Mouse (Mus musculus) left cerebral cortex, postnatal 10 days (tissue): ENCODE measurements around the gene B020031M17Rik. TPM values are rescaled to one million over a fixed set of nuclear protein-coding genes. Genes with fewer than 3 reads are reported as not detected.
"Not testable (repeated sequence)": the region's sequence is repeated elsewhere in the genome, so short reads cannot be mapped to it uniquely, and the experiment has no call there.

Experiments used
- DNase-seq, 2 experiments: peaks; one replicate each; pipeline ENCODE4 v3.0.0; 2021 to 2022; ENCODE audit warnings: low spot score in 2 of 2, mixed read lengths in 1 of 2; ENCODE audit errors: extremely low spot score in 1 of 2
- intact Hi-C: fragments of 180-260 bp; cut with DNase I; formaldehyde crosslinking; loops from one replicate; pipeline ENCODE4 v1.15.1; 2025
- total RNA-seq, 2 experiments: library from RNA; stranded (reverse); gene quantifications; 2 replicates each; pipeline ENCODE4 v1.2.3; 2021

B020031M17Rik gene
- not detected for total RNA-seq

GRCm38 (mm10) chr13:119950706-119951105 lies at the start of gene B020031M17Rik:
B020031M17Rik (minus strand) TSS chr13:119950806.
- DNase-seq, intact Hi-C loops: not testable (repeated sequence)

GRCm38 (mm10) chr13:119999215-119999614 lies 48.6 kb upstream of the B020031M17Rik start:
- DNase-seq, intact Hi-C loops: not testable (repeated sequence)

GRCm38 (mm10) chr13:119998442-119999086 lies 48.0 kb upstream of the B020031M17Rik start:
- DNase-seq, intact Hi-C loops: not testable (repeated sequence)

- DNase-seq, intact Hi-C loops: not testable (repeated sequence)
These were observed 41.4 kb upstream of the B020031M17Rik start for GRCm38 (mm10) chr13:119991917-119992496.

GRCm38 (mm10) chr13:119991264-119991663 lies 40.7 kb upstream of the B020031M17Rik start:
- DNase-seq, intact Hi-C loops: not testable (repeated sequence)

- intact Hi-C loops, DNase-seq: not testable (repeated sequence)
These were observed 18.6 kb upstream of the B020031M17Rik start for GRCm38 (mm10) chr13:119969163-119969562.

GRCm38 (mm10) chr13:119968193-119968592 lies 17.6 kb upstream of the B020031M17Rik start:
- intact Hi-C loops, DNase-seq: not testable (repeated sequence)

GRCm38 (mm10) chr13:119965968-119966367 lies 15.4 kb upstream of the B020031M17Rik start:
- intact Hi-C loops: not testable (repeated sequence)
- peak in 1 of 2 experiments; percentile 17 for DNase-seq

GRCm38 (mm10) chr13:119965302-119965952 lies 14.8 kb upstream of the B020031M17Rik start:
- DNase-seq, intact Hi-C loops: not testable (repeated sequence)

GRCm38 (mm10) chr13:119962856-119963255 lies 12.2 kb upstream of the B020031M17Rik start:
- DNase-seq: not testable (repeated sequence)

GRCm38 (mm10) chr13:119955567-119955966 lies 5.0 kb upstream of the B020031M17Rik start:
- intact Hi-C loops, DNase-seq: not testable (repeated sequence)

More at GRCm38 (mm10) chr13:119962856-119963255, 12.2 kb upstream of the B020031M17Rik start:
- intact Hi-C loops: not testable (repeated sequence)

GRCm38 (mm10) chr13:119955089-119955488 lies 4.5 kb upstream of the B020031M17Rik start:
- DNase-seq, intact Hi-C loops: not testable (repeated sequence)

- DNase-seq, intact Hi-C loops: not testable (repeated sequence)
These were observed 21.4 kb downstream of the B020031M17Rik start, which contains the start of gene Gm21761 for GRCm38 (mm10) chr13:119929172-119929571. Gm21761 (minus strand) TSS chr13:119929272.

- DNase-seq, intact Hi-C loops: not testable (repeated sequence)
These were observed 25.8 kb downstream of the B020031M17Rik start for GRCm38 (mm10) chr13:119924597-119925340.

- intact Hi-C loops, DNase-seq: not testable (repeated sequence)
These were observed 33.5 kb downstream of the B020031M17Rik start for GRCm38 (mm10) chr13:119916966-119917722.

- intact Hi-C loops, DNase-seq: not testable (repeated sequence)
These were observed 34.2 kb downstream of the B020031M17Rik start for GRCm38 (mm10) chr13:119916449-119916848.
